Mouse (Mus musculus) testis, adult 2 months (tissue): Measurements from ENCODE around the gene Arid1b. TPM values are rescaled to one million over a fixed set of nuclear protein-coding genes. Genes with fewer than 3 reads are reported as not detected.

ENCODE experiments used
- H3K27ac ChIP-seq: fragments of 200-500 bp; 2 replicates; pipeline ENCODE4 v1.5.1; 2012; ENCODE audit warnings: low read depth, low read length; ENCODE audit not compliant: control insufficient read depth, insufficient read depth
- H3K27me3 ChIP-seq: fragments of 200-500 bp; 2 replicates; pipeline ENCODE4 v1.6.1; 2012; ENCODE audit warnings: mild to moderate bottlenecking, low read length, moderate library complexity; ENCODE audit not compliant: control insufficient read depth, insufficient read depth
- H3K36me3 ChIP-seq: fragments of 200-500 bp; 2 replicates; pipeline ENCODE4 v1.6.1; 2012; ENCODE audit warnings: mild to moderate bottlenecking, low read length; ENCODE audit not compliant: control insufficient read depth, insufficient read depth
- H3K4me1 ChIP-seq: fragments of 200-500 bp; 2 replicates; pipeline ENCODE4 v1.6.1; 2012; ENCODE audit warnings: low read length; ENCODE audit not compliant: control insufficient read depth, insufficient read depth
- H3K4me3 ChIP-seq: fragments of 200-500 bp; 2 replicates; pipeline ENCODE4 v1.5.1; 2012; ENCODE audit warnings: low read depth, mild to moderate bottlenecking, low read length, moderate library complexity, mixed read lengths; ENCODE audit not compliant: control insufficient read depth
- CTCF ChIP-seq: fragments of 200-500 bp; IDR thresholded peaks from 2 replicates; pipeline ENCODE4 v1.5.1; 2012; ENCODE audit warnings: low read depth, mild to moderate bottlenecking, inconsistent platforms, low read length, moderate library complexity; ENCODE audit not compliant: control insufficient read depth, insufficient read depth, insufficient replicate concordance
- POLR2A ChIP-seq: fragments of 200-500 bp; IDR thresholded peaks from 2 replicates; pipeline ENCODE4 v1.6.1; 2012; ENCODE audit warnings: low read depth, mild to moderate bottlenecking, inconsistent platforms, low read length, moderate library complexity; ENCODE audit not compliant: control insufficient read depth
- polyA plus RNA-seq: library from polyadenylated mRNA; depleted of rRNA; stranded (reverse); fragments of >200 nt; gene quantifications from 2 replicates; pipeline ENCODE4 v1.2.3, GENCODE M21; 2012

Gene Arid1b
- polyA plus RNA-seq, 1 experiment = 5.2 TPM

DNA sequence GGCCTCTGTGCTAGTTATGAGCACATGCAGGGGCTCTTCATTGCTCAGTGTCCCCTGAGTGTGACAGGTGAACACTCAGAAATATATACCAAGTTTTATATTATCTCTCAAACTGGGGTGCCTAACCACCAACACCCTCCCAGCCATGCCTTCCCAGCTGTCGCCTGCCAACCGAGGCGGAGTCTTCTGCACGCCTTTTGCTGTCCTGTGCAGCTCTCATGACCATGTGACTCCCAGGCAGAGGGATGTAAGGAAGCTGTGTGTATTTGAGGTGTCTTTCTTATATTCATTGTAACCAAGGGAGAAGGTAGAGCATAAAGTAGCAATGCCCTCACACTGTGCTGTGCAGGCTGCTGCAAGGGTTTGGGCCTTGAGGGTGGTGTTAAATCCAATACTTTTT lies 268.7 kb downstream of the Arid1b start:
- H3K27ac ChIP-seq = no peak overlapping the region
- H3K27me3 ChIP-seq = no peaks in the 10 kb centered on the region
- no peaks in the 10 kb centered on the region for H3K4me1 ChIP-seq
- H3K36me3 ChIP-seq = no peaks in the 10 kb centered on the region
- TF ChIP-seq POLR2A = no peak
- TF ChIP-seq CTCF = no peak
- no peak overlapping the region for H3K4me3 ChIP-seq

DNA sequence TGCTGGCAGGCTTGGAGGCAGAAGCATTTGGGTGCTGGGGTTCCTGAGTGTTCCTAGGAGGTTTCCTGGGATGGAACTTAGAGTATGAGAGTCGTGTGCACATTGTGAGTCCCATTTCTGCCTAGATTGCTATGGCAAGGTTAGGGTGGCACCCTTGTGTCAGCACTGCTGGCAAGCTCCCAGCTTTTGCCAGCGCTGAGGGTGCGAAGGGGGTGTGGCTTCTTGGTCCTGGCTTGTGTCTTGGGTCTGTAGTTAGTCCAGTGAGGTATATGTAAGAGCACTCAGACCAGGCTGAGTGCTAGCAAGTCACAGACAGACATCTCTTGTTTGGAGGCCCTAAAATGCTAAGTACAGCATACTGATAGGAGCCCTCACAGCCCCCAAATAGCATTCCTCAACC lies 270.7 kb downstream of the Arid1b start:
- H3K27ac ChIP-seq = no peak overlapping the region
- no peaks in the 10 kb centered on the region for H3K36me3 ChIP-seq
- H3K4me3 ChIP-seq = no peak overlapping the region
- no peaks in the 10 kb centered on the region for H3K4me1 ChIP-seq
- no peaks in the 10 kb centered on the region for H3K27me3 ChIP-seq
- TF ChIP-seq CTCF (no peak), POLR2A (no peak)

DNA sequence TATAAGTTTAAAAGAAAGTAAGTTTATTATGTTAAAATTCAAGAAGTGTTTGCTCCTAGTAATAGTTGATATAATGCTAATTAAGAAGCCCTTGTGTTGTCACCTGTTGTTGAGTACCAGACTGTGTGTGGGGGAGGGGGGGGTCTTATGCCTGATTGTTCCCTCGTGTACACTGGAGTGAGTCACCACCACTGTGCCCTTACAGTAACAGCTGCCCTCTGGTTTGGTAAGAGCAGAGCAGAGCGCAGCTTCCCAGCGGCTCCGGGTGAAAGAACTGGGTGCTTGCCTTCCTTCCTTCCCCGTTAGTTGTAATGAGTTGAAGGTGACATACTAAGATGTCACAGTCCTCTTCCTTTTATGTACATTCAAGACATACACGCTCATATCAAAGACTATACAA lies 271.5 kb downstream of the Arid1b start:
- H3K36me3 ChIP-seq = no peaks in the 10 kb centered on the region
- TF ChIP-seq CTCF (no peak), POLR2A (no peak)

DNA sequence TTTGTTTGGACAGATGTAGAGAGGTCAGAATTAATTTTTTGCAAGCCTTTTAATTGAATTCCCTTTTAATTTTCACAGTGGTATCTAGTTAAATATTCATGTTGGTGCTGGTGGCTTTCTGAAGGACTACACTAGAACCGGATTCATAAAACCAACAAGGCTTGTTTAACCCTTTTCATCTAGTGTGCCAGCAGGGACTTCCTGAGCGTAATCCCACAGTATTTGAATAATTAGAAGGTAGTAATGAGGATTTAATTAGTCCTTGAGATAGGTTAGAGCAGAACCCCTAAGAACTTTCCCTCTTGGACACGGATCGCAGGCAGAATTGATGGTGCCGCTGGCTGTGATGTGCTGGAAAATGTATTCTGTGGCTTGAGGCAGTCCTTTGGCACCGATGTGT lies 273.6 kb downstream of the Arid1b start:
- no peaks in the 10 kb centered on the region for H3K36me3 ChIP-seq
- no peak for TF ChIP-seq CTCF
- TF ChIP-seq POLR2A = no peak

More for the DNA sequence above, 271.5 kb downstream of the Arid1b start:
- Histone ChIP-seq H3K4me1 (no peaks in the 10 kb centered on the region), H3K27ac (no peak overlapping the region), H3K4me3 (no peak overlapping the region), H3K27me3 (no peaks in the 10 kb centered on the region)

DNA sequence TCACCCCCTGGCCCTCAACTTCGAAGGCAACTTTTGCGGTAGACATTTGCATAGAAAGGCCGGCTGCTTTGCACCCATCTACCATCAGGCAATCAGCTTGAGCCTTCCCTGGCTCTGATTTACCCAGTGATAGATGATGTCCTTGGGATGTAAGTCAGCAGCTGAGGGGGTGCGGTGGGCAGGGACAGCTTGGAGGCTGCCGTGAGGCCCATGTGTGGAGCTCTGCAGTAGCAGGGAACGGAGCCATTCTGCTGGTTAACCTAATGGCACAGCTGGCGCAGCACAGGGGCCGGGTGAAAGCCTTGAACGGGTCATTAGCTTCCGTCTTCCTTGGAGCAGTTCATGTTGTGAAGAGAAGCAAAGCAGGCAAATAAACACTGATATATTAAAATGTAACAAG lies 275.2 kb downstream of the Arid1b start:
- TF ChIP-seq POLR2A = no peak
- no peak for TF ChIP-seq CTCF
- no peaks in the 10 kb centered on the region for H3K36me3 ChIP-seq
- no peak overlapping the region for H3K4me3 ChIP-seq
- H3K27me3 ChIP-seq = no peaks in the 10 kb centered on the region
- H3K27ac ChIP-seq = no peak overlapping the region
- no peaks in the 10 kb centered on the region for H3K4me1 ChIP-seq

More for the DNA sequence above, 273.6 kb downstream of the Arid1b start:
- no peaks in the 10 kb centered on the region for H3K27me3 ChIP-seq
- H3K27ac ChIP-seq = no peak overlapping the region
- no peak overlapping the region for H3K4me3 ChIP-seq
- H3K4me1 ChIP-seq = no peaks in the 10 kb centered on the region

DNA sequence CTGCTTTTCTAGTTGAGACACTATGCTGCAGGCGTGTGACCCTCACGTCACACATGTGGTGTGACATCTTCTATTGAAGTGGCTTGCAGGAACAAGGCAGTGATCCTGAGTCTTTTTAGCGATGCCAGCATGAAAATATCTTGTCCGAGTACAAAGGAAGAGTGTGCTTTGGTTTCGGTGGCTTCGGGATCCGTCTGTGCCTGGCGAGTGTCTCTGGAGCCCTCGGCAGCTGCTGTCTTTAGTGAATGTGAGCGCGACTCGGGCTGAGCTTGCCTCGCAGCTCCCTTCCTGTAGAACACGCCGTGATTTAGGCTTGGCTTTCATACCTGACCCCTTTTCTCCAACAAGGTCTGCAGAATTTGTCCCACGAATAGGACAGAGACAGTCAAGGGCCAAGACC lies 275.6 kb downstream of the Arid1b start:
- Histone ChIP-seq H3K27me3 (no peaks in the 10 kb centered on the region), H3K4me3 (no peak overlapping the region), H3K27ac (no peak overlapping the region), H3K4me1 (no peaks in the 10 kb centered on the region), H3K36me3 (no peaks in the 10 kb centered on the region)
- TF ChIP-seq CTCF (no peak), POLR2A (no peak)

DNA sequence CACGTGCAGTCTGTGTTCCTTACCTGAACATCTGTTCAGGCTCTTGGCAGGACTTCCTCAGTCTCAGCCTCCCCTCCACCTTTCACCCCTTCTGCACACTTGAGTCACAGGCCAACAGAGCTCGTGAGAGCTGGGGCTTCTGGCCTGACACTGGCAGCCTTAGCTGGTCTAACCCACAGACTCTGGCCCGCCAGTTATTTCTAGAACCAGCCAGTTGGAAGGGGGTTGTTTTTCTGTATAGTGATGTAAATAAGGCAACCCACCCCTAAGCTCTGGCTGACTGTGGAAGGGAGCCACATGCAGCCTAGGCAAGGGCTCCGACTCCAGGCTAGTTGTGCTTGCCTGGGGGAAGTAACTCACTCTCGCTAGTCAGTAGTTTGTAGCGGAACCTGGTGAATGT lies 276.7 kb downstream of the Arid1b start:
- no peaks in the 10 kb centered on the region for H3K27me3 ChIP-seq
- H3K36me3 ChIP-seq = no peaks in the 10 kb centered on the region
- no peak for TF ChIP-seq POLR2A
- no peak for TF ChIP-seq CTCF
- H3K27ac ChIP-seq = no peak overlapping the region
- no peaks in the 10 kb centered on the region for H3K4me1 ChIP-seq
- H3K4me3 ChIP-seq = no peak overlapping the region

DNA sequence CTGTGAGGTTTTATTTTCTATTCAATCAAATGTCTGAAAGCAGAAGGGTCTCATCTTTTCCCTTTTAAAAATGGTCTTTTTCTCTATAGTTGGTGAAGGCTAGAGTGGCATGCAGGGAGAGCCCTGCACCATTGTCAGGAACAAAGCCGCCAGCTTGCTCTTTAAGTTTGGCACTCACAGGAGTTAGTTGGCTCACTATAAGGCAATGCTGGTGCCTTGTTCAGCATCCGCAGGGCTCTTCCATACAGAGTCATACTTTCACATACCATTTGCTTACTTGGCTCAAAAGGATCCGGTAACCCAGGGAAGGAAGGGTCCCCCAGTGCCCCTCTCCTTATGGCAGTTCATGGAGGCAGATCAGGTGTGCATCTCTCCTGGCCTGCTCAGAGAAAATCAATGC lies 279.0 kb downstream of the Arid1b start:
- Histone ChIP-seq H3K4me3 (no peak overlapping the region), H3K4me1 (no peaks in the 10 kb centered on the region; the same call in 1 of the 2 replicates), H3K27ac (no peak overlapping the region), H3K36me3 (no peaks in the 10 kb centered on the region), H3K27me3 (no peaks in the 10 kb centered on the region)
- no peak for TF ChIP-seq POLR2A
- TF ChIP-seq CTCF = no peak
